Comparison of ENCODE assay signal across 22 mouse cellular contexts in the genomic region with DNA sequence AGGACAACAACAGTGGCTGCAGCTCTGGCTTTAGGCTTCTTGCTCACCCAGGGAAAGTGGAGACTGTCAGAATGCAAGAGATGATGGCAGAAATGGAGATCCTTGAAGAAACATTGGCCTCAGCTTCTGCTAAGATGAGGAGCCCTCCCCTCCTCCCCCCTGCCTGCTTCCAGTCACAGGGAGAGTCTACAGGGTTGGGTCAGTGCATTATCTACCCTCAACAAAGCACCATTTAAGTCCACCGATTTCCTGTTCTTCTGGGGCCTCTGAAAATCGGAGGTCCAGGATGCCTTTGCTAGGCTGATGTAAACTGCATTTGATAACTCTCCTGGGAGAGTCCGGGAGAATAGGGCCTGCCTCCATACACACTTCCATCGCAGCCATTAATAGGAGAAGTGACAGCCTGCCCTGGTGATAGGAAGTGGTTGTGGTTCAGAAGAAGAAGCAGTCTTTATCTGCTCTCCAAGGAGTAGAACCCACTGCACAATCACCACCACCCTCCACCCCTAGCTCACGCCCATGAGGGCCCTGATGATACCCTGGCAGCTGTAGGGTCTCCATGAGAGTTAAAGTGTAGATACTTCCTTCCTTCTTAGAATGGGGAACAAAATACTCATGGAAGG.
A peak's percentile ranks its signal among the peaks of the same experiment; 100 is the strongest.
DNase-seq lines count a peak whose midpoint lies in the region; ATAC-seq lines count a peak whose summit lies in the region.
"Had no signal": no experiment of that assay in that cellular context is flagged by ENCODE, and none has a peak within 500 bp of the region (broad histone marks: within the 10 kb centered on the region; RNA-seq: fewer than 3 reads in every experiment).

No protein-coding gene starts in this region.

- intact Hi-C loops in heart, postnatal 14 days (cut with DNase I): no loop called here

- DNase-seq in heart, postnatal 14 days: no peak
- DNase-seq in ovary, adult 18-20 months (ENCODE audit: low spot score): no peak
- DNase-seq in layer of hippocampus, adult 8-10 months (ENCODE audit: low spot score in 2 of 2): no peak
- DNase-seq: adrenal gland, postnatal 14 days; B cell, adult 2 months; cerebellum, adult 2 months; gastrocnemius, postnatal 25 days; lung, embryonic 14.5 days; spleen, adult 18-20 months had no signal

- H3K27me3 ChIP-seq in heart, embryonic 16.5 days (ENCODE audit: control insufficient read depth, insufficient read depth, low read length): no peaks in the 10 kb centered on the region
- H3K27me3 ChIP-seq in liver, embryonic 12.5 days (replicated peaks): no peaks in the 10 kb centered on the region
- H3K27me3 ChIP-seq: forebrain, embryonic 12.5 days; kidney, embryonic 15.5 days; midbrain, embryonic 15.5 days; stomach, embryonic 15.5 days had no signal

- no peak overlapping the region for H3K27ac ChIP-seq in heart, embryonic 16.5 days (ENCODE audit: low read length)
- 0 out of 2 replicates have a peak overlapping the region, but pooled peaks have one; percentile 16 for H3K27ac ChIP-seq in liver, embryonic 12.5 days
- H3K27ac ChIP-seq: forebrain, embryonic 12.5 days; hindbrain, embryonic 10.5 days; kidney, embryonic 15.5 days; limb, embryonic 10.5 days; macrophage; midbrain, embryonic 15.5 days; stomach, embryonic 15.5 days had no signal

- H3K4me3 ChIP-seq in heart, embryonic 16.5 days (ENCODE audit: low read length): no peak overlapping the region
- no peak overlapping the region for H3K4me3 ChIP-seq in liver, embryonic 12.5 days
- H3K4me3 ChIP-seq: forebrain, embryonic 12.5 days; hindbrain, embryonic 10.5 days; kidney, embryonic 15.5 days; limb, embryonic 10.5 days; midbrain, embryonic 15.5 days; stomach, embryonic 15.5 days had no signal

- H3K9ac ChIP-seq in heart, embryonic 16.5 days (ENCODE audit: low read length): no peak overlapping the region
- H3K9ac ChIP-seq in liver, embryonic 12.5 days: no peak overlapping the region
- H3K9ac ChIP-seq: forebrain, embryonic 12.5 days; kidney, embryonic 15.5 days; lung, embryonic 14.5 days; midbrain, embryonic 15.5 days; stomach, embryonic 15.5 days had no signal

- no peak overlapping the region for H3K4me2 ChIP-seq in heart, embryonic 16.5 days (ENCODE audit: low read depth, low read length)
- peak overlapping the region; percentile 6; the same call in 1 of the 2 replicates for H3K4me2 ChIP-seq in liver, embryonic 12.5 days
- H3K4me2 ChIP-seq: forebrain, embryonic 12.5 days; heart, embryonic 11.5 days; kidney, embryonic 15.5 days; lung, embryonic 14.5 days; midbrain, embryonic 15.5 days; stomach, embryonic 15.5 days had no signal

- no peaks in the 10 kb centered on the region for H3K9me3 ChIP-seq in heart, embryonic 16.5 days (replicated peaks; ENCODE audit: control insufficient read depth, low read length)
- no peaks in the 10 kb centered on the region for H3K9me3 ChIP-seq in liver, embryonic 12.5 days (replicated peaks)
- H3K9me3 ChIP-seq: forebrain, embryonic 12.5 days; hindbrain, embryonic 10.5 days; kidney, embryonic 15.5 days; limb, embryonic 10.5 days; midbrain, embryonic 15.5 days; stomach, embryonic 15.5 days had no signal

- peaks cover 28% of the 10 kb centered on the region for H3K4me1 ChIP-seq in heart, embryonic 16.5 days (ENCODE audit: control insufficient read depth, insufficient read depth, low read length)
- peaks cover 39% of the 10 kb centered on the region for H3K4me1 ChIP-seq in liver, embryonic 12.5 days

- H3K36me3 ChIP-seq in heart, embryonic 16.5 days (ENCODE audit: control insufficient read depth, insufficient read depth): no peaks in the 10 kb centered on the region
- H3K36me3 ChIP-seq in liver, embryonic 12.5 days: no peaks in the 10 kb centered on the region
- H3K36me3 ChIP-seq: forebrain, embryonic 12.5 days; hindbrain, embryonic 10.5 days; kidney, embryonic 15.5 days; limb, embryonic 10.5 days; midbrain, embryonic 15.5 days; stomach, embryonic 15.5 days had no signal

- WGBS in heart, embryonic 16.5 days: 44% methylated on average over 5 of the region's 5 CpGs
- 8% methylated on average over 5 of the region's 5 CpGs for WGBS in liver, embryonic 12.5 days (ENCODE audit: insufficient replicate concordance)

- 0 out of 2 replicates have a peak, but pooled peaks have one; percentile 25 for ATAC-seq in heart, embryonic 16.5 days (replicated peaks; ENCODE audit: extremely low read depth, insufficient read depth, low FRiP score)
- ATAC-seq in activated CD4-positive, CD25-positive, alpha-beta regulatory T cell, adult 4 months: peak; percentile 81
- peak; percentile 81 for ATAC-seq in liver, embryonic 12.5 days
- peak; percentile 96 for ATAC-seq in megakaryocyte progenitor cell, adult 5-6 weeks (replicated peaks; ENCODE audit: poor library complexity)
- ATAC-seq in cerebellum, adult (ENCODE audit: insufficient number of reproducible peaks, low FRiP score, low TSS enrichment): no peak
- ATAC-seq: midbrain, embryonic 15.5 days had no signal
